Mouse (Mus musculus) MEL (cell line): ENCODE measurements around the gene Tnxb. TPM values are rescaled to one million over a fixed set of nuclear protein-coding genes. Genes with fewer than 3 reads are reported as not detected.

Experiments
- DNase-seq: peaks from one replicate; pipeline ENCODE4 v3.0.0; 2011; ENCODE audit warnings: low read depth, low spot score
- H3K27ac ChIP-seq: 2 replicates; pipeline ENCODE4 v1.5.1; 2012; ENCODE audit warnings: low read depth, mild to moderate bottlenecking, control low read depth, low read length, moderate library complexity; ENCODE audit not compliant: control insufficient read depth
- H3K27me3 ChIP-seq, 2 experiments: fragments of 150-350 bp in 1 of 2; sonication (generic) in 1 of 2; 2 replicates each; pipeline ENCODE4 v1.6.1; 2012; ENCODE audit warnings: low read length in 2 of 2, mild to moderate bottlenecking in 2 of 2, improper control_type of control experiment in 1 of 2, moderate library complexity in 1 of 2; ENCODE audit not compliant: insufficient read depth in 2 of 2, control insufficient read depth in 1 of 2
- H3K36me3 ChIP-seq, 2 experiments: 2 replicates each; pipeline ENCODE4 v1.6.1; 2012 to 2014; ENCODE audit warnings: low read length in 2 of 2, improper control_type of control experiment in 1 of 2, inconsistent platforms in 1 of 2, mild to moderate bottlenecking in 1 of 2; ENCODE audit not compliant: insufficient read depth in 2 of 2, control insufficient read depth in 1 of 2
- H3K4me1 ChIP-seq, 2 experiments: fragments of 150-350 bp in 1 of 2; sonication (generic) in 1 of 2; 2 replicates each; pipeline ENCODE4 v1.6.1; 2012; ENCODE audit warnings: low read length in 2 of 2, improper control_type of control experiment in 1 of 2, mild to moderate bottlenecking in 1 of 2; ENCODE audit not compliant: insufficient read depth in 2 of 2, control insufficient read depth in 1 of 2
- H3K4me3 ChIP-seq, 2 experiments: fragments of 150-350 bp in 1 of 2; sonication (generic) in 1 of 2; 2 replicates each; pipeline ENCODE4 v1.5.1; 2012; ENCODE audit warnings: low read depth in 2 of 2, low read length in 2 of 2, mild to moderate bottlenecking in 2 of 2, moderate library complexity in 2 of 2, control low read depth in 1 of 2, improper control_type of control experiment in 1 of 2; ENCODE audit not compliant: control insufficient read depth in 1 of 2, insufficient read depth in 1 of 2
- H3K79me2 ChIP-seq: 2 replicates; pipeline ENCODE4 v1.6.1; 2012; ENCODE audit warnings: mild to moderate bottlenecking, low read length, moderate library complexity; ENCODE audit not compliant: control insufficient read depth, poor library complexity, insufficient read depth
- H3K9ac ChIP-seq: 2 replicates; pipeline ENCODE4 v1.6.1; 2012; ENCODE audit warnings: low read depth, mild to moderate bottlenecking, control low read depth, low read length, moderate library complexity; ENCODE audit not compliant: control insufficient read depth, poor library complexity, severe bottlenecking
- H3K9me3 ChIP-seq: fragments of 150-350 bp; sonication (generic); replicated peaks from 2 replicates; pipeline ENCODE4 v1.6.1; 2012; ENCODE audit warnings: mild to moderate bottlenecking, low read length, improper control_type of control experiment, moderate library complexity; ENCODE audit not compliant: insufficient read depth
- BHLHE40 ChIP-seq: IDR thresholded peaks from 2 replicates; pipeline ENCODE4 v1.6.1; 2012; ENCODE audit warnings: low read depth, mild to moderate bottlenecking, inconsistent platforms, low read length, improper control_type of control experiment, borderline replicate concordance
- CHD1 ChIP-seq: IDR thresholded peaks from 2 replicates; pipeline ENCODE4 v1.6.1; 2012; ENCODE audit warnings: low read depth, mild to moderate bottlenecking, inconsistent platforms, low read length, improper control_type of control experiment
- CHD2 ChIP-seq: IDR thresholded peaks from 2 replicates; pipeline ENCODE4 v1.6.1; 2011; ENCODE audit warnings: low read length, improper control_type of control experiment
- CTCF ChIP-seq, 3 experiments: IDR thresholded peaks in 2 of 3; conservative IDR thresholded peaks in 1 of 3; 2 replicates each; pipeline ENCODE4 v1.5.1; 2011 to 2012; ENCODE audit warnings: low read length in 3 of 3, low read depth in 2 of 3, mild to moderate bottlenecking in 2 of 3, improper control_type of control experiment in 1 of 3, inconsistent platforms in 1 of 3, mixed read lengths in 1 of 3, moderate library complexity in 1 of 3; ENCODE audit not compliant: control insufficient read depth in 1 of 3, insufficient read depth in 1 of 3, poor library complexity in 1 of 3, severe bottlenecking in 1 of 3
- E2F4 ChIP-seq: IDR thresholded peaks from 2 replicates; pipeline ENCODE4 v1.6.1; 2011; ENCODE audit warnings: low read depth, low read length, improper control_type of control experiment, borderline replicate concordance
- ELF1 ChIP-seq: IDR thresholded peaks from 2 replicates; pipeline ENCODE4 v1.6.1; 2014; ENCODE audit warnings: low read depth, mild to moderate bottlenecking, inconsistent platforms, low read length, improper control_type of control experiment, moderate library complexity
- EP300 ChIP-seq, 2 experiments: IDR thresholded peaks; 2 replicates each; pipeline ENCODE4 v1.6.1; 2011; ENCODE audit warnings: improper control_type of control experiment in 2 of 2, low read length in 2 of 2, low read depth in 1 of 2, mild to moderate bottlenecking in 1 of 2
- ETS1 ChIP-seq: IDR thresholded peaks from 2 replicates; pipeline ENCODE4 v1.6.1; 2012; ENCODE audit warnings: low read depth, mild to moderate bottlenecking, inconsistent platforms, low read length, improper control_type of control experiment, moderate library complexity
- GABPA ChIP-seq: IDR thresholded peaks from 2 replicates; pipeline ENCODE4 v1.6.1; 2012; ENCODE audit warnings: low read depth, mild to moderate bottlenecking, inconsistent platforms, low read length, improper control_type of control experiment, moderate library complexity
- GATA1 ChIP-seq: IDR thresholded peaks from 2 replicates; pipeline ENCODE4 v1.6.1; 2011; ENCODE audit warnings: low read depth, low read length, improper control_type of control experiment
- HCFC1 ChIP-seq: IDR thresholded peaks from 2 replicates; pipeline ENCODE4 v1.6.1; 2012; ENCODE audit warnings: low read depth, mild to moderate bottlenecking, inconsistent platforms, low read length, improper control_type of control experiment, moderate library complexity
- MAX ChIP-seq: IDR thresholded peaks from 2 replicates; pipeline ENCODE4 v1.6.1; 2011; ENCODE audit warnings: low read length, improper control_type of control experiment
- MEF2A ChIP-seq: IDR thresholded peaks from 2 replicates; pipeline ENCODE4 v1.6.1; 2014; ENCODE audit warnings: low read depth, mild to moderate bottlenecking, inconsistent platforms, low read length, improper control_type of control experiment; ENCODE audit not compliant: poor library complexity, insufficient replicate concordance, severe bottlenecking; ENCODE audit errors: extremely low read depth
- MYB ChIP-seq: IDR thresholded peaks from 2 replicates; pipeline ENCODE4 v1.6.1; 2011; ENCODE audit warnings: mild to moderate bottlenecking, low read depth, low read length, improper control_type of control experiment
- MYC ChIP-seq: IDR thresholded peaks from 2 replicates; pipeline ENCODE4 v1.6.1; 2011; ENCODE audit warnings: low read depth, mild to moderate bottlenecking, low read length, improper control_type of control experiment, moderate library complexity
- NELFE ChIP-seq: IDR thresholded peaks from 2 replicates; pipeline ENCODE4 v1.6.1; 2011; ENCODE audit warnings: low read depth, low read length, improper control_type of control experiment
- POLR2A ChIP-seq, 2 experiments: IDR thresholded peaks; 2 replicates each; pipeline ENCODE4 v1.6.1; 2011 to 2012; ENCODE audit warnings: low read length in 2 of 2, mild to moderate bottlenecking in 2 of 2, control low read depth in 1 of 2, improper control_type of control experiment in 1 of 2, low read depth in 1 of 2, moderate library complexity in 1 of 2; ENCODE audit not compliant: control insufficient read depth in 1 of 2, insufficient read depth in 1 of 2, poor library complexity in 1 of 2
- POLR2AphosphoS2 ChIP-seq: IDR thresholded peaks from 2 replicates; pipeline ENCODE4 v1.6.1; 2011; ENCODE audit warnings: low read length, improper control_type of control experiment
- RAD21 ChIP-seq: IDR thresholded peaks from 2 replicates; pipeline ENCODE4 v1.6.1; 2011; ENCODE audit warnings: mild to moderate bottlenecking, low read depth, low read length, improper control_type of control experiment
- RCOR1 ChIP-seq: IDR thresholded peaks from 2 replicates; pipeline ENCODE4 v1.6.1; 2012; ENCODE audit warnings: low read depth, mild to moderate bottlenecking, inconsistent platforms, low read length, improper control_type of control experiment
- SIN3A ChIP-seq: IDR thresholded peaks from 2 replicates; pipeline ENCODE4 v1.6.1; 2012; ENCODE audit warnings: low read length, improper control_type of control experiment, inconsistent platforms
- SMC3 ChIP-seq: IDR thresholded peaks from 2 replicates; pipeline ENCODE4 v1.6.1; 2011; ENCODE audit warnings: low read depth, low read length, improper control_type of control experiment
- TAL1 ChIP-seq: IDR thresholded peaks from 2 replicates; pipeline ENCODE4 v1.6.1; 2012; ENCODE audit warnings: mild to moderate bottlenecking, inconsistent platforms, low read length, moderate library complexity, mixed read lengths
- TBP ChIP-seq: IDR thresholded peaks from 2 replicates; pipeline ENCODE4 v1.8.0; 2011; ENCODE audit warnings: low read depth, low read length, improper control_type of control experiment
- TCF12 ChIP-seq: IDR thresholded peaks from 2 replicates; pipeline ENCODE4 v1.6.1; 2014; ENCODE audit warnings: low read depth, mild to moderate bottlenecking, inconsistent platforms, low read length, improper control_type of control experiment, moderate library complexity
- USF1 ChIP-seq: IDR thresholded peaks from 2 replicates; pipeline ENCODE4 v1.6.1; 2014; ENCODE audit warnings: low read depth, mild to moderate bottlenecking, inconsistent platforms, low read length, improper control_type of control experiment, moderate library complexity
- ZC3H11A ChIP-seq: IDR thresholded peaks from 2 replicates; pipeline ENCODE4 v1.6.1; 2012; ENCODE audit warnings: low read depth, mild to moderate bottlenecking, inconsistent platforms, low read length, improper control_type of control experiment
- ZMIZ1 ChIP-seq: IDR thresholded peaks from 2 replicates; pipeline ENCODE4 v1.6.1; 2012; ENCODE audit warnings: low read depth, mild to moderate bottlenecking, inconsistent platforms, low read length, improper control_type of control experiment, moderate library complexity
- ZNF384 ChIP-seq: IDR thresholded peaks from 2 replicates; pipeline ENCODE4 v1.6.1; 2012; ENCODE audit warnings: low read depth, mild to moderate bottlenecking, inconsistent platforms, low read length, improper control_type of control experiment
- polyA plus RNA-seq, 2 experiments: library from polyadenylated mRNA; stranded (reverse) in 1 of 2; unstranded in 1 of 2; fragments of >175 nt in 1 of 2; fragments of >200 nt in 1 of 2; gene quantifications; 2 replicates each; pipeline versions ENCODE4 v1.2.1 to v1.2.4; 2012; ENCODE audit warnings: low replicate concordance in 2 of 2, low read depth in 1 of 2; ENCODE audit not compliant: insufficient read length in 2 of 2, insufficient read depth in 1 of 2, missing spikeins in 1 of 2
- total RNA-seq: library from RNA; depleted of rRNA; stranded (reverse); fragments of 300-350 nt; gene quantifications from 2 replicates; pipeline ENCODE4 v1.2.3, GENCODE M21; 2012

The Tnxb gene
- total and polyA plus RNA-seq, 3 experiments = 0.27 to 0.28 TPM; not detected in 1

DNA sequence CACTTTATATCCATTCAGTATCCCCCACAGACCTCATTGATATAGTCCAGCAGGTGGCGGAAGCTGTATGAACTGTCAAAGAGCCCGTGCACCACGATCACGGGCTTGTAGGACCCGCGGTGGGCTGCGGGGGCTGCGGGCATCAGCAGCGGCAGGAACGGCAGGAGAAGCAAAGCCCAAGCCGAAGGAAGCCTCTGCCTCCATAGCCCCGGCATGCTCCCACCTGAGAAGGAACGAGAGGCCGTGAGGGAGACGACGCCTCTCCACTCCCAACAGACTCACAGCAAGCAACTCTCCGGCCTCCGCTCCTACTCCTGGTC lies 43.6 kb upstream of the Tnxb start:
- no peaks in the 10 kb centered on the region for H3K9me3 ChIP-seq
- peaks cover 16% of the 10 kb centered on the region for H3K79me2 ChIP-seq
- peaks cover 2 to 38% of the 10 kb centered on the region in 2 experiments; a peak in 3 of 4 replicates for H3K4me1 ChIP-seq
- peak overlapping the region; percentile 84 for H3K27ac ChIP-seq
- peak overlapping the region; percentile 86 for H3K9ac ChIP-seq
- peak overlapping the region; percentile 91 to 92 for H3K4me3 ChIP-seq
- DNase-seq = peak; percentile 70
- peaks cover 0 to 21% of the 10 kb centered on the region in 2 experiments; a peak in 3 of 4 replicates for H3K36me3 ChIP-seq
- H3K27me3 ChIP-seq = no peaks in the 10 kb centered on the region; a peak in 1 of 4 replicates
- TF ChIP-seq GABPA = no peak
- TF ChIP-seq MAX = peak; percentile 7; the same call in 1 of the 2 replicates
- TF ChIP-seq RAD21 = peak; percentile 17
- no peak for TF ChIP-seq TBP
- TF ChIP-seq SIN3A = no peak
- no peak for TF ChIP-seq ZNF384
- TF ChIP-seq SMC3 = peak; percentile 55
- peak in 2 of 3 experiments; percentile 34 to 46; a peak in 4 of 6 replicates for TF ChIP-seq CTCF (IDR thresholded peaks at IDR 0.05 in 2 of 3, conservative IDR thresholded peaks at IDR 0.05 in 1 of 3; ENCODE audit: control insufficient read depth in 1 of 3, insufficient read depth in 1 of 3, low read depth in 2 of 3, low read length in 3 of 3, poor library complexity in 1 of 3, severe bottlenecking in 1 of 3)

- Histone ChIP-seq H3K9me3 (no peaks in the 10 kb centered on the region), H3K9ac (peak overlapping the region; percentile 90), H3K79me2 (peaks cover 16% of the 10 kb centered on the region), H3K27ac (peak overlapping the region; percentile 94), H3K36me3 (peaks cover 0 to 17% of the 10 kb centered on the region in 2 experiments; a peak in 3 of 4 replicates), H3K4me3 (peak overlapping the region; percentile 91 to 92), H3K4me1 (peaks cover 2 to 34% of the 10 kb centered on the region in 2 experiments; a peak in 3 of 4 replicates), H3K27me3 (no peaks in the 10 kb centered on the region; a peak in 1 of 4 replicates)
- peak; percentile 97 for DNase-seq
- TF ChIP-seq USF1 (no peak), MEF2A (no peak), MYC (peak; percentile 79), ZC3H11A (no peak), MAX (peak; percentile 69), ZMIZ1 (peak; percentile 45), SIN3A (peak; percentile 97), POLR2A (IDR thresholded peaks at IDR 0.05; ENCODE audit: control insufficient read depth in 1 of 2, insufficient read depth in 1 of 2, low read depth in 1 of 2, low read length in 2 of 2, poor library complexity in 1 of 2) (peak; percentile 49 to 79; a peak in 3 of 4 replicates), E2F4 (no peak), POLR2AphosphoS2 (peak; percentile 85; the same call in 1 of the 2 replicates), GABPA (no peak), TCF12 (peak; percentile 25; the same call in 1 of the 2 replicates), CTCF (IDR thresholded peaks at IDR 0.05 in 2 of 3, conservative IDR thresholded peaks at IDR 0.05 in 1 of 3; ENCODE audit: control insufficient read depth in 1 of 3, insufficient read depth in 1 of 3, low read depth in 2 of 3, low read length in 3 of 3, poor library complexity in 1 of 3, severe bottlenecking in 1 of 3) (no peak), CHD2 (no peak), GATA1 (peak; percentile 46; the same call in 1 of the 2 replicates), ELF1 (peak; percentile 50), ETS1 (peak; percentile 66), MYB (no peak), CHD1 (peak; percentile 99), BHLHE40 (peak; percentile 60; the same call in 1 of the 2 replicates), RCOR1 (0 out of 2 replicates have a peak, but pooled peaks have one; percentile 19), EP300 (IDR thresholded peaks at IDR 0.05; ENCODE audit: low read depth in 1 of 2, low read length in 2 of 2) (no peak), TBP (peak; percentile 87), TAL1 (no peak; the same call in 1 of the 2 replicates), HCFC1 (peak; percentile 87), NELFE (peak; percentile 72)
Measured at GRCm38 (mm10) chr17:34627093-34627942, 43.0 kb upstream of the Tnxb start.
